Mouse (Mus musculus): ENCODE data around the gene Glud1. TPM values are rescaled to one million over a fixed set of nuclear protein-coding genes. Genes with fewer than 3 reads are reported as not detected.

The Glud1 gene
- polyA plus RNA-seq, 1 experiment: 174 TPM

DNA sequence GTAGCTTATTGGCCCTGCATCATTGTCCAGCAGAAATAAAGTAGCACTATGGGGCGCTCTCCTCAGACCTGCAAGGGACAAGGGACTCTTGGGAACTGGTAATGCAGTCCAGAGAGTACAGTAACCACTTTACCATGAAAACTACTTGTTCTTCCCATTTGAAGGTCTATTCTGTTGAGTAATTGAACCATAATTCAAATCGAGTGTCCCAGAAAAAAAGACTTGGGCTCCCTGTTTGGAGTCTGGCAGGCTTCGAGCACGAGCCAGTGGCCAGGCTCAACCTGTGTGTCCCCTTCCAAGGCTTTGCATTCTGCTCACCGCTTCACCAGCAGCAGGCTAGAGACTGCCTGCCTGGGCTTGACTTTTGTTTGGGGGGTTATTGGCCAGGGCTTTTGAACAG is 33.8 kb downstream of the Glud1 start:
- H3K4me3 ChIP-seq (ENCODE audit: insufficient read depth, low read length): no peak overlapping the region

DNA sequence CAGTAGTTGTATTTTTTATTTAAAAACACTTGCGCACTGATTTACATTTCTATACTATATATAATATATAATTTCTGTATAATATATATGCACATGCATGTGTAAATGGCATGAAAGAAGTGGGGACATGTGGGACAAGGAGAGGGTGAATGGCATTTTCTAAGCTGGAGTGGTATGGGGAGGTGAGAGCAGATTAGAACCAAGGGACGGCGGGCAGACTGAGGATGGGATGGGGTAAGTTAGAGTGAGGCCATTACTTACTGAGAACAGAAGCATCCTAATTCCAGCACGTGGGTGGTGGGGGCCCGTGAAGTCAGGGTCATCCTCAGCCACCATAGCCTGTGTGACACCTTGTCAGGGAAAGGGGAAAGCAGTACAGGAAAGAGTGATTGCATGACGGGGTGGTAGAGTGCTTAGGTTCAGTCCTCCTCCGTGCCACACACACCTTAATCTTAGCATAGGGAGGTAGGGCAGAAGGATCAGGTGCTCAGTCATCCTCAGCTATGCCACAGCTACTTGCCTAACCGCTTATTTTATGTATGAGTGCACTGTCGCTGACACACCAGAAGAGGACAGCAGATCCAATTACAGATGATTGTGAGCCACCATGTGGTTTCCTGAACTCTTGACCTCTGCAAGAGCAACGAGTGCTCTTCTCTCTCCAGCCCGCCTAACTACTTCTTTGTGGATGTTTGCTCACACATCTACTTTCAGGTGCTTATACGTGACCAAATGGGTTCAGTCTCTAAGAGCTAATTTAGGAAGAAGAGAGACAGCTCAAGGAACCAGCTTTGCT is 35.4 kb downstream of the Glud1 start:
- Histone ChIP-seq H3K4me3 (ENCODE audit: insufficient read depth, low read length) (no peak overlapping the region), H3K4me1 (ENCODE audit: control insufficient read depth, insufficient read depth, low read length) (no peaks in the 10 kb centered on the region), H3K27ac (ENCODE audit: insufficient read depth, low read length) (no peak overlapping the region)
- TF ChIP-seq POLR2A (IDR thresholded peaks at IDR 0.05; ENCODE audit: extremely low read depth, insufficient read depth, low read length) (no peak), CTCF (IDR thresholded peaks at IDR 0.05; ENCODE audit: extremely low read depth, insufficient read depth, low read length) (peak; percentile 22; the same call in 1 of the 2 replicates)

More for the DNA sequence above, 33.8 kb downstream of the Glud1 start:
- no peak for TF ChIP-seq CTCF (IDR thresholded peaks at IDR 0.05; ENCODE audit: extremely low read depth, insufficient read depth, low read length)
- no peak for TF ChIP-seq POLR2A (IDR thresholded peaks at IDR 0.05; ENCODE audit: extremely low read depth, insufficient read depth, low read length)
- Histone ChIP-seq H3K27ac (ENCODE audit: insufficient read depth, low read length) (no peak overlapping the region), H3K4me1 (ENCODE audit: control insufficient read depth, insufficient read depth, low read length) (no peaks in the 10 kb centered on the region)

DNA sequence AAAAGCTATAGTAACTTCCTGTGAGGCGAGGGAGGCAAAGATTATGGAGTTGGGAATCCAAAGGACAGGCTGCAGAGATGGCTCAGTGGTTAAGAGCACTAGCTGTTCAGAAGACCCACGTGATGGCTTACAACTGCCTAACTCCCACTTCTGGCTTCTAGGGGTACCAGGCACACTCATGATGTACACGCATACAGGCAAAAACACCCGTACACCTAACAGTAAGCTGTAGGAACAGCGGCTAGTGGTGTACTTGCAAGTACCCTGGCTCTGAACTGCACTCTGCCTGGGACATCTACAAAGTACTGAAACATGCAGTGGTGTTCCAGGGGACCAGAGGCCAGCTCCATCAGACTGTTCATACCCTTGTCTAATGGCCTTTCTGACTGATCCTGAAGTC is 36.6 kb downstream of the Glud1 start:
- no peak for TF ChIP-seq POLR2A (IDR thresholded peaks at IDR 0.05; ENCODE audit: extremely low read depth, insufficient read depth, low read length)
- TF ChIP-seq CTCF (IDR thresholded peaks at IDR 0.05; ENCODE audit: extremely low read depth, insufficient read depth, low read length): no peak
- Histone ChIP-seq H3K27ac (ENCODE audit: insufficient read depth, low read length) (no peak overlapping the region), H3K4me3 (ENCODE audit: insufficient read depth, low read length) (no peak overlapping the region), H3K4me1 (ENCODE audit: control insufficient read depth, insufficient read depth, low read length) (no peaks in the 10 kb centered on the region)

DNA sequence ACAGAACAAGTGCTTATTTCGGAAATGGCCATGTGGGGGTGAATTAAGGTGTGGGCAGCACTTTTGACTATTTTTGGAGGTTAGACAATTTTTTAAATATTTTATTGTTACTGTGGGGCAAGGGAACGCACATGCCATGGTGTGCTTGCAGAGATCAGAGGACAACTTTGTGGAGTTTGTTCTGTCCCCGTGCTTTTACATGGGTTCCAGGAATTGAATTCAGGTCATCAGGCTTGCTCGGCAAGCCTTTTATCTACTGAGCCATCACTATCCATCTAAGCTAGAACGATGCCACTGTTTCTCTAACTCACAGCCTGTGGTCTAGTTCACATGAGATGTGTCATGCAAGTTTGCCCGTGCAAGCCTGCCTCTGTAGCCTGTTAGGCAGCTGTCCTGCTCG is 37.8 kb downstream of the Glud1 start:
- TF ChIP-seq CTCF (IDR thresholded peaks at IDR 0.05; ENCODE audit: extremely low read depth, insufficient read depth, low read length): no peak
- TF ChIP-seq POLR2A (IDR thresholded peaks at IDR 0.05; ENCODE audit: extremely low read depth, insufficient read depth, low read length): no peak
- Histone ChIP-seq H3K4me3 (ENCODE audit: insufficient read depth, low read length) (no peak overlapping the region), H3K4me1 (ENCODE audit: control insufficient read depth, insufficient read depth, low read length) (no peaks in the 10 kb centered on the region), H3K27ac (ENCODE audit: insufficient read depth, low read length) (no peak overlapping the region)

DNA sequence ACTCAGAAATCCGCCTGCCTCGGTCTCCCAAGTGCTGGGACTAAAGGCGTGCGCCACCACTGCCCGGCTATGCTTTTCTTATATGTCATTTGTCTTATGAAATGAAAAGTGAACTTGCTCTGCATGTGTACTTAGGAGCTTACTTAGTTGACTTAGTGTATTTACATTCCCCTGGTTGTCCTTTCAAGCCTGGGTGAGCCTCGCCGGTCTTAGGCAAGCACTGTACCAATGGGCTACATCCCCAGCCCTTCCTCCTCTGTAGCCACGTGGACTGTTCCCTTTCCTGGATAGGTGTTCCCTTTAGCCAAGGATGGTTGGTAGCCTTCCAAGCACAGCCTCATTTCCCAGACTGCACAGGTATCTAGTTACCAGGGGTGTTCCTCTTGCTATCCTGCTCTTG is 38.5 kb downstream of the Glud1 start:
- Histone ChIP-seq H3K4me1 (ENCODE audit: control insufficient read depth, insufficient read depth, low read length) (no peaks in the 10 kb centered on the region), H3K4me3 (ENCODE audit: insufficient read depth, low read length) (no peak overlapping the region), H3K27ac (ENCODE audit: insufficient read depth, low read length) (no peak overlapping the region)
- no peak for TF ChIP-seq POLR2A (IDR thresholded peaks at IDR 0.05; ENCODE audit: extremely low read depth, insufficient read depth, low read length)
- TF ChIP-seq CTCF (IDR thresholded peaks at IDR 0.05; ENCODE audit: extremely low read depth, insufficient read depth, low read length): no peak

DNA sequence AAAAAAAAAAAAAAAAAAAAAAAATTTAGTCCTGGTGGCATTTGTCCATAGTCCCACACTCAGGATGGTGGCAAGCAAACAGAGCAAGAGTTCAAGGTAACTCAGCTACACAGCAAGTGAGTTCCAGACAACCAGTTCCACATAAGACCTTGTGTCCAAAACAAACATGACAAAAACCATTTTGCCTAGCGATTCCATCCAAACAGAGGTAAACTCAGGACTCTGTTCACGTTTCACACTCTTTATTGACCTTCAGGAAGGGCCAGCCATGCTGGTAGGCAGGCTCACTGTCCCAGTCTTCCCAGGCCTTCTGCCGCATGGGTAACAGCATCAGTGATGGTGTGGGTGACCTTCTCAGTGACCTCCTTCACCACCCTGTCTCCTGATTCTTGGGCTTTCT is 41.1 kb downstream of the Glud1 start:
- Histone ChIP-seq H3K4me1 (ENCODE audit: control insufficient read depth, insufficient read depth, low read length) (no peaks in the 10 kb centered on the region), H3K27ac (ENCODE audit: insufficient read depth, low read length) (no peak overlapping the region), H3K4me3 (ENCODE audit: insufficient read depth, low read length) (no peak overlapping the region)
- no peak for TF ChIP-seq CTCF (IDR thresholded peaks at IDR 0.05; ENCODE audit: extremely low read depth, insufficient read depth, low read length)
- no peak for TF ChIP-seq POLR2A (IDR thresholded peaks at IDR 0.05; ENCODE audit: extremely low read depth, insufficient read depth, low read length)

DNA sequence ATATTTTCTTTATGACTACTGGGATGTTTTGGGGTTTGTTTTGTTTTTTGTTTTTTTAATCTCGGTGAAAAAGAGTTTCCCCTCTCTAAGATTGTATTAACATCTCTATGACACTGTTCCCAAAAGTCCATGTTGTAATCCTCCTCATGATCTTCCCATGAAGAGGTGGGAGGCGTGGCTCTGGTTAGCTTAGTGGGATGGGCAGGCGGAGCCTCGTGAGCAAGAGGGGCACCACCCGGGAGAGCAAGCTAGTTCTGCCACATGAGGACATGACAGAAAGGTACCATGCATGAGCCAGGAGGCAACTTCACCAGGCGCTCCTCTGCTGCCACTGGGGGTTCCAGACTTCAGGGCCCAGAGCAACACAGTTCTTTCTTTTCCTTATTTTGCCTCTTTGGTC is 42.0 kb downstream of the Glud1 start:
- H3K4me3 ChIP-seq (ENCODE audit: insufficient read depth, low read length): no peak overlapping the region
- no peak overlapping the region for H3K27ac ChIP-seq (ENCODE audit: insufficient read depth, low read length)
- TF ChIP-seq POLR2A (IDR thresholded peaks at IDR 0.05; ENCODE audit: extremely low read depth, insufficient read depth, low read length): no peak
- TF ChIP-seq CTCF (IDR thresholded peaks at IDR 0.05; ENCODE audit: extremely low read depth, insufficient read depth, low read length): no peak
- H3K4me1 ChIP-seq (ENCODE audit: control insufficient read depth, insufficient read depth, low read length): no peaks in the 10 kb centered on the region

DNA sequence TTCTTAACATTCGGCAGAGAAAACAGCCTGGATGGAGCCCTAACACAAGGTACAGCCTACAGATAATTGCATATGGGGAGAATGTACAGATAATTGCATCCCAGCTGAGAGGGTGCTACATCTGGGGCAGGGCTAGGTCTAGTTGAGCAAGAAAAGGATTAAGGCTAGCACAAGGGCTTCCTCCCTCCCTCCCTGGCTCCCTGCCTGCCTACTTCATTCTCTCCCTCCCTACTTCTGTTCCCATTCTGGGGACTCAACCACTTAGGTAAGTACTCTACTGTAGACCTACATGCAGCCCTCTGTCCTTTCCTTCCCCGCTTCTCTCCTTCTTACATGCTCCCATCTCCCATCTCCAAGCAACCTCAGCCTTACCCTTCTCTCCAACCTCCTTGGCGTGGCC is 42.8 kb downstream of the Glud1 start:
- TF ChIP-seq POLR2A (IDR thresholded peaks at IDR 0.05; ENCODE audit: extremely low read depth, insufficient read depth, low read length) (no peak), CTCF (IDR thresholded peaks at IDR 0.05; ENCODE audit: extremely low read depth, insufficient read depth, low read length) (no peak)
- no peak overlapping the region for H3K27ac ChIP-seq (ENCODE audit: insufficient read depth, low read length)

DNA sequence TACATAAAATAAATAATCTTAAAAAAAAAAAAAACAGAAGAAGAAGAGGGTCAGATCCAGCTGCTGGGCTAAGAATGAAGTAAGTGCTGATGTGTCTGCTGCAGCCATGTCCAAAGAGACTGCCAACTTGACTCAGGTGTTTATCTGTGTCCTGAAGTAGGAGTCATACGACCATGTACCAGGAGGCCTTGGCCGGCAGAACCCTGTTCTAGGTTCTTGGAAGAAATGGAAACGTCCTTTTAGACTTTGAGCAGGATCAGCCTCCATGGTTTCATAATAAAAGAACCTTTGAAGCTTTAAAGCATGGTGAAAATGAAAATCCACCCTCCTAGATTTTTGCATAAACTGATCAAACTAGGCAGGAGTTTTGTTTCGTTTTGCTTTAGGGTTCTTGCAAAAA is 43.9 kb downstream of the Glud1 start:
- Histone ChIP-seq H3K27ac (ENCODE audit: insufficient read depth, low read length) (no peak overlapping the region), H3K4me1 (ENCODE audit: control insufficient read depth, insufficient read depth, low read length) (peaks cover 1% of the 10 kb centered on the region; the same call in 1 of the 2 replicates), H3K4me3 (ENCODE audit: insufficient read depth, low read length) (no peak overlapping the region)
- no peak for TF ChIP-seq CTCF (IDR thresholded peaks at IDR 0.05; ENCODE audit: extremely low read depth, insufficient read depth, low read length)
- TF ChIP-seq POLR2A (IDR thresholded peaks at IDR 0.05; ENCODE audit: extremely low read depth, insufficient read depth, low read length): no peak

More for the DNA sequence above, 42.8 kb downstream of the Glud1 start:
- Histone ChIP-seq H3K4me1 (ENCODE audit: control insufficient read depth, insufficient read depth, low read length) (peaks cover 1% of the 10 kb centered on the region; the same call in 1 of the 2 replicates), H3K4me3 (ENCODE audit: insufficient read depth, low read length) (no peak overlapping the region)

DNA sequence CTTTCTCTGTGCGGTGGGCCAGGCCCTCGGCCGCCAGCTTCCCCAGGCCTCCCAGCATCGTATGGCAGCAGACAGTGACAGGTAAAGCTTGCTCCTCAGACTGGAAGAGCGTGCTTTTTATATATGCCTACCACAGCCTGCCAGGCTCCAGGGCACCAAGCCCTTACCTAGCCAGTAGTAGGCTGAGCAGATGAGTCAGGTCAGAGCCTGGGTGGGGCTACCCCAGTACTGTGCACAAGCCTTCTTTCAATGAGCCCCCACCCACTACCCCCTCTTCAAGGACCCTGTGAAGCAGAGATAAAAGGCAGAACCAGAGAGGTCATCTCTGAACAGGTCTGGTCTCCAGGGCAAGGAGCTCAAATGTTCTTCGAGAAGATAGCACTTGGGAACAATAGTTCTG is 44.8 kb downstream of the Glud1 start, which contains the start of gene Fam25c:
Gene Fam25c (minus strand): TSS at position 133 of the 400 bp plus-strand sequence.
- Histone ChIP-seq H3K4me3 (ENCODE audit: insufficient read depth, low read length) (no peak within 1 kb of the TSS), H3K27ac (ENCODE audit: insufficient read depth, low read length) (no peak within 1 kb of the TSS), H3K4me1 (ENCODE audit: control insufficient read depth, insufficient read depth, low read length) (peaks cover 1% of the 10 kb centered on the region; the same call in 1 of the 2 replicates)
- TF ChIP-seq CTCF (IDR thresholded peaks at IDR 0.05; ENCODE audit: extremely low read depth, insufficient read depth, low read length) (no peak), POLR2A (IDR thresholded peaks at IDR 0.05; ENCODE audit: extremely low read depth, insufficient read depth, low read length) (no peak)
